Mouse (Mus musculus) lung, postnatal 0 days (tissue): ENCODE results near the gene Cox6b1. TPM values are rescaled to one million over a fixed set of nuclear protein-coding genes. Genes with fewer than 3 reads are reported as not detected.
A peak's percentile ranks its signal among the peaks of the same experiment; 100 is the strongest.

Experiments
- ATAC-seq: fragments of 200-750 bp; cut with Nextera tagmentation; 2 replicates; pipeline ENCODE4 v1.8.0; 2017; ENCODE audit warnings: moderate library complexity
- DNase-seq: peaks from one replicate; pipeline ENCODE4 v3.0.0-alpha.2; 2016; ENCODE audit warnings: low spot score
- H3K27ac ChIP-seq: fragments of 300-500 bp; sonication (generic); 2 replicates; pipeline ENCODE4 v1.5.1; 2014; ENCODE audit warnings: antibody characterized with exemption, mild to moderate bottlenecking, low read length, mixed read lengths
- H3K27me3 ChIP-seq: fragments of 300-500 bp; sonication (generic); replicated peaks from 2 replicates; pipeline ENCODE4 v1.6.1; 2014; ENCODE audit warnings: low read length, mixed read lengths; ENCODE audit not compliant: insufficient read depth
- H3K36me3 ChIP-seq: fragments of 300-500 bp; sonication (generic); 2 replicates; pipeline ENCODE4 v1.6.1; 2014; ENCODE audit warnings: low read length, mixed read lengths; ENCODE audit not compliant: insufficient read depth
- H3K4me1 ChIP-seq: fragments of 300-500 bp; sonication (generic); 2 replicates; pipeline ENCODE4 v1.6.1; 2014; ENCODE audit warnings: antibody characterized with exemption, low read depth, low read length, mixed read lengths; ENCODE audit not compliant: insufficient read depth
- H3K4me2 ChIP-seq: fragments of 300-500 bp; sonication (generic); replicated peaks from 2 replicates; pipeline ENCODE4 v1.6.1; 2014; ENCODE audit warnings: low read depth, mild to moderate bottlenecking, low read length, moderate library complexity, mixed read lengths
- H3K4me3 ChIP-seq: fragments of 300-500 bp; sonication (generic); 2 replicates; pipeline ENCODE4 v1.5.1; 2014; ENCODE audit warnings: low read depth, low read length
- H3K9ac ChIP-seq: fragments of 300-500 bp; sonication (generic); replicated peaks from 2 replicates; pipeline ENCODE4 v1.6.1; 2014; ENCODE audit warnings: low read depth, mild to moderate bottlenecking
- H3K9me3 ChIP-seq: fragments of 300-500 bp; sonication (generic); 2 replicates; pipeline ENCODE4 v1.6.1; 2016; ENCODE audit warnings: low read length, mixed read lengths
- CTCF ChIP-seq: IDR thresholded peaks from 2 replicates; pipeline ENCODE4 v1.5.1; 2016; ENCODE audit warnings: antibody characterized with exemption, mild to moderate bottlenecking
- EP300 ChIP-seq: IDR thresholded peaks from 2 replicates; pipeline ENCODE4 v1.6.1; 2016; ENCODE audit warnings: antibody characterized with exemption, mild to moderate bottlenecking, control low read depth
- WGBS: fragments of 180-500 bp; shearing (Covaris S2); extraction: QIAGEN DNeasy Blood & Tissue Kit; methylation state at CpG from one replicate; pipeline ENCODE4 v1.1.7; 2014; 5-methylcytosine and 5-hydroxymethylcytosine counted together
- polyA plus RNA-seq: library from polyadenylated mRNA; unstranded; fragments of >200 nt; fragmentation: Nextera tagmentation; extraction: Ambion mirVana; gene quantifications from 2 replicates; pipeline ENCODE4 v1.2.1, GENCODE M21; 2015

Gene Cox6b1
- polyA plus RNA-seq, 1 experiment from 2014 or later: 766 TPM

- Histone ChIP-seq H3K4me1 (no peaks in the 10 kb centered on the region), H3K27ac (no peak overlapping the region), H3K27me3 (no peaks in the 10 kb centered on the region), H3K9me3 (no peaks in the 10 kb centered on the region), H3K9ac (no peak overlapping the region), H3K4me3 (no peak overlapping the region), H3K4me2 (no peak overlapping the region), H3K36me3 (peaks cover 9% of the 10 kb centered on the region; the same call in 1 of the 2 replicates)
- DNase-seq: peak; percentile 71
- peak; percentile 67 for ATAC-seq
- 19% methylated on average over 14 of the region's 14 CpGs for WGBS
- peak; percentile 74 for TF ChIP-seq CTCF
- no peak for TF ChIP-seq EP300
Observed at GRCm38 (mm10) chr7:30613529-30614112, 12.3 kb downstream of the Cox6b1 start.

DNA sequence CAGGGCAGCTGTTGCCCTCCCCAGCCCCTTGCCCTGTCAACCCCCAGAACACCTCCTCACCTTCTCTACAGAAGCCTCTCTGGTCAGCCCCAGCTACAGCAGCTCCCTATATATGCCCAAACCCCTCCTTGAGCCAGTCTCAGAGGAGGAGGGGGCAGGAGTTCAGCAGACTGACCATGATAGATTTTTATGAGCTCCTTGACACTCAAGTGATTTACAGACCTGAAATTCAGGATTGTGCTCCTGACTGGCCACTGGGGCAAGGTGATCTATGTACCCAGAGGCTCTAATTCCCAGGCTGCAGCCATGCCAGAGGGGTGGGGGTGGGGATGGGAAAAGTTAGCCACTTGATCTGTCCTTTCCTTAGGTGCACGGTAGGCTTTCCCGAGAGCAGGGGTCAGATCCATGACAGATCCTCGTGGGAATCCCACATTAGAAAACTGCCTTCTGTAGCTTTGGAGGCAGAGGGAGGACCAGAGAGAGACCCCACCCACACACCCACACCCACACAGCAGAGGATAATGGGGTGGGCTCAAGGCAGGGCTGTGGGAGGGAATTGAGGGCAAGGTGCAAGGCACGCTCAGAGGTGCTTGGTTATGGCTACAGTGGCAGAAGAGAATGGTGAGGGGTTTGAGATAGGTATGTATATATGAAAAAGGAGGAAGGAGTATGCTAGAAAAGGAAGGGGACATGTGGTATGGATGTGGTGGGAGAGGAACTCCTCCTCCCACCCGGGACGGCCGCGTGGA is 13.1 kb downstream of the Cox6b1 start, which contains the start of gene Upk1a:
Gene Upk1a (minus strand): TSS at position 194 of the 749 bp plus-strand sequence.
- no peaks in the 10 kb centered on the region for H3K9me3 ChIP-seq
- H3K4me3 ChIP-seq: no peak within 1 kb of the TSS
- H3K27ac ChIP-seq: no peak within 1 kb of the TSS
- H3K4me2 ChIP-seq: no peak within 1 kb of the TSS
- DNase-seq (no peak), ATAC-seq (0 out of 2 replicates have a peak, but pooled peaks have one; percentile 2)
- no peak within 1 kb of the TSS for H3K9ac ChIP-seq
- H3K36me3 ChIP-seq: peaks cover 5% of the 10 kb centered on the region; the same call in 1 of the 2 replicates
- no peak for TF ChIP-seq CTCF
- no peak for TF ChIP-seq EP300
- WGBS: 62% methylated on average over 8 of the region's 8 CpGs
- no peaks in the 10 kb centered on the region for H3K27me3 ChIP-seq
- H3K4me1 ChIP-seq: no peaks in the 10 kb centered on the region

GRCm38 (mm10) chr7:30610043-30610442 is 15.9 kb downstream of the Cox6b1 start:
- Histone ChIP-seq H3K4me2 (no peak overlapping the region), H3K27ac (no peak overlapping the region)
- no peak for ATAC-seq

GRCm38 (mm10) chr7:30608476-30608875 is 17.5 kb downstream of the Cox6b1 start:
- Histone ChIP-seq H3K9ac (no peak overlapping the region), H3K4me3 (no peak overlapping the region), H3K4me1 (no peaks in the 10 kb centered on the region), H3K27ac (no peak overlapping the region), H3K36me3 (no peaks in the 10 kb centered on the region), H3K4me2 (no peak overlapping the region), H3K27me3 (no peaks in the 10 kb centered on the region), H3K9me3 (no peaks in the 10 kb centered on the region)
- ATAC-seq: no peak
- DNase-seq: no peak
- TF ChIP-seq EP300 (no peak), CTCF (no peak)
- WGBS: 52% methylated on average over 16 of the region's 16 CpGs

More at GRCm38 (mm10) chr7:30610043-30610442, 15.9 kb downstream of the Cox6b1 start:
- TF ChIP-seq EP300 (no peak), CTCF (no peak)
- Histone ChIP-seq H3K4me1 (no peaks in the 10 kb centered on the region), H3K27me3 (no peaks in the 10 kb centered on the region), H3K36me3 (no peaks in the 10 kb centered on the region), H3K4me3 (no peak overlapping the region), H3K9ac (no peak overlapping the region), H3K9me3 (no peaks in the 10 kb centered on the region)
- WGBS: 51% methylated on average over 7 of the region's 7 CpGs
- no peak for DNase-seq

DNA sequence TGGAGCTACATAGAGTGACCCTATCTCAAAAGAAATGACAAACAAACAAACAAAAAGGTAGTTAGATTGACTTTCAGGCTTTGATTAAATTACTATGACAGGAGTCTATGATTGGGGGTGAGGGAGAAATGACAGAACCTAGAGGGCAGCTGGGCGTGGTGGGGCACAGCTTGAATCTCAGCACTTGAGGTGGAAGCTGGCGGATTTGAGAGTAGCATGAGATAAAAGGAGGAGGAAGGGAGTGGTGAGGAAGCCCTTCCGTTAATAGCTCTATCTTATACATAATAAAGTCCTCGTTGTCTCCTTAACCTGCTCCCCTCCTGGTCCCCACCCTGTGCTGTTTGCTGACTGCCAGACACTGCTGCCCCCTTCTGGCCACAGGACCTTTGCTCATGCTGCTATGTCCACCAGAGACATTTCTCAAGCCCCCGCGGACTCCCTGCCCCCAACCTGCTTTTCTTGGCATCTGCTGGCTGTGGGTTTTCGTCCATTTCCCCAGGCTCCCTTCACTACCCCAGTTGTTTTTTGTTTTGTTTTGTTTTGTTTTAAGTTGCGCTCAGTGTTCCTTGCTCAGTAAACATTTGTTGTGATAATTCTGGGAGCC is 18.1 kb downstream of the Cox6b1 start:
- Histone ChIP-seq H3K4me3 (no peak overlapping the region), H3K27me3 (no peaks in the 10 kb centered on the region), H3K27ac (no peak overlapping the region), H3K4me2 (no peak overlapping the region), H3K9me3 (no peaks in the 10 kb centered on the region), H3K4me1 (no peaks in the 10 kb centered on the region), H3K9ac (no peak overlapping the region), H3K36me3 (no peaks in the 10 kb centered on the region)
- 17% methylated on average over 8 of the region's 8 CpGs for WGBS
- 0 out of 2 replicates have a peak, but pooled peaks have one; percentile 39 for TF ChIP-seq EP300
- peak; percentile 85 for TF ChIP-seq CTCF
- ATAC-seq: peak; percentile 80
- DNase-seq: peak; percentile 76

- 83% methylated on average over 8 of the region's 8 CpGs for WGBS
- DNase-seq (no peak), ATAC-seq (no peak)
- TF ChIP-seq EP300: no peak
- no peak for TF ChIP-seq CTCF
- Histone ChIP-seq H3K27ac (no peak overlapping the region), H3K9me3 (no peaks in the 10 kb centered on the region), H3K4me1 (no peaks in the 10 kb centered on the region), H3K36me3 (no peaks in the 10 kb centered on the region), H3K27me3 (no peaks in the 10 kb centered on the region), H3K9ac (no peak overlapping the region), H3K4me2 (no peak overlapping the region), H3K4me3 (no peak overlapping the region)
Observed at GRCm38 (mm10) chr7:30604944-30605343, 21.0 kb downstream of the Cox6b1 start.
